Mouse (Mus musculus) right cerebral cortex, adult 2 months (tissue): Measurements from ENCODE around the gene Cfap45.

Experiments
- DNase-seq, 2 experiments: peaks; one replicate each; pipeline ENCODE4 v3.0.0; 2021 to 2022; ENCODE audit warnings: low spot score in 2 of 2

Cfap45 gene

DNA sequence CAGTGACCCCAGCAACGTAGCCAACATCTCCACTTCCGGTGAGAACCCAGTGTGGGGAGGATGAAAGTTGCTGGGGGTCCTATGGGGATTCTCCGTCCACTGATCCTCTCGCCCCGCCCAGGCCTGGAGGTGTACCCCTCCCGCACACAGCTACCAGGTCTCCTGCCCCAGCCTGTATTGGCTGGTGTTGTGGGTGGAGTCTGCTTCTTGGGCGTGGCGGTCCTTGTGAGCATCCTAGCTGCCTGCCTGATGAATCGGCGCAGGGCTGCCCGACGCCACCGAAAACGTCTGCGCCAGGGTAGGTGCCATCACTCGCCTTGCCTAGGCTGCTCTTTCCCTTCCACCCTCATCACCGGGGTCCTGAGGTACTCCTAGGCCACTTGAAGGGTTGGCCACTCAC lies 24.6 kb upstream of the Cfap45 start:
- DNase-seq = no peak

DNA sequence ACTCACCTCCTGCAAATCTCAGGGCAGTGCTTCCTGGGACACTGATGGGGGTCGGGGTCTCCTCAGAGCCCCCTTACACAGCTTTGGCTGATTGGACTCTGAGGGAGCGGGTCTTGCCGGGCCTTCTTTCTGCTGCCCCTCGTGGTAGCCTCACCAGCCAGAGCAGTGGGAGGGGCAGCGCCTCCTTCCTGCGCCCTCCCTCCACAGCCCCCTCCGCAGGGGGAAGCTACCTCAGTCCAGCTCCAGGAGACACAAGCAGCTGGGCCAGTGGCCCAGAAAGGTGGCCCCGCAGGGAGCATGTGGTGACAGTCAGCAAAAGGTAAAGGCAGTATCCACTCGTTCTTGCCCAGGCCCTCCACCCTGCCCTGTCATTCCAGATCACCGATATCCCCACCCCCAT lies 23.2 kb upstream of the Cfap45 start:
- no peak for DNase-seq

DNA sequence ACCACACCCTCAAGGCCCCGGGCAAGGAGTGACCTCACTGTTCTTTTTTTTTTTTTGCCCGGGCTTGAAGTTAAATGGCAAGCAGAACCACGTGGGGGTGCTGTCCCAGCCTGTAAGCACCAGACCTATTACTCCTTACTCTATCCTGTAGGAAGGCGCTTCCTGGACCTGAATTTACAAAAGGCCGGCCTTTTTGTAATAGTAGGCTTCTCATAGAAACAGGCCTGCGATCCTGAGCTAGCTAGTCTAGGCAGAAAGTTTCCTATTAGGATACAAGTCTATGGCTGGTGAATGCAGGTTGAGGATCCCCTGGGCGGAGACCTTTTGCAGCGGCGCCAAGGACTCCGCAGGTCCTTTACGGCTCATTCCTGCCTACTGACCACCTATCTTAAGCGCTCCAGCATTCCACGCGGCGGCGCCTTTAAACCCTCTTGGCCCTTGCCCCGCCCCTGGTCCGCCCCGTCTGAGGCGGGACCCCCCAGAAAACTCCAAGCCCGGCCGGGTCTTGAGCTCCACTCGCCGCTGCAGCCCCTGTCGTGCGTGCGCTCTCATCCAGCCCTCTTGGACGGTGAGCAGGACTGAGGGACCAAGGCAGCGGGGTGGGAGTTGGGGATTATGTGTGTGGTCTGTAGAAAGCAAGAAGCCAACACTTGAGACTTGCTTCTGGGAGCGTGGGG lies 20.7 kb upstream of the Cfap45 start, which contains the start of gene Tagln2:
Tagln2 (plus strand) TSS at position 283 of the 677 bp plus-strand sequence.
- no peak for DNase-seq

DNA sequence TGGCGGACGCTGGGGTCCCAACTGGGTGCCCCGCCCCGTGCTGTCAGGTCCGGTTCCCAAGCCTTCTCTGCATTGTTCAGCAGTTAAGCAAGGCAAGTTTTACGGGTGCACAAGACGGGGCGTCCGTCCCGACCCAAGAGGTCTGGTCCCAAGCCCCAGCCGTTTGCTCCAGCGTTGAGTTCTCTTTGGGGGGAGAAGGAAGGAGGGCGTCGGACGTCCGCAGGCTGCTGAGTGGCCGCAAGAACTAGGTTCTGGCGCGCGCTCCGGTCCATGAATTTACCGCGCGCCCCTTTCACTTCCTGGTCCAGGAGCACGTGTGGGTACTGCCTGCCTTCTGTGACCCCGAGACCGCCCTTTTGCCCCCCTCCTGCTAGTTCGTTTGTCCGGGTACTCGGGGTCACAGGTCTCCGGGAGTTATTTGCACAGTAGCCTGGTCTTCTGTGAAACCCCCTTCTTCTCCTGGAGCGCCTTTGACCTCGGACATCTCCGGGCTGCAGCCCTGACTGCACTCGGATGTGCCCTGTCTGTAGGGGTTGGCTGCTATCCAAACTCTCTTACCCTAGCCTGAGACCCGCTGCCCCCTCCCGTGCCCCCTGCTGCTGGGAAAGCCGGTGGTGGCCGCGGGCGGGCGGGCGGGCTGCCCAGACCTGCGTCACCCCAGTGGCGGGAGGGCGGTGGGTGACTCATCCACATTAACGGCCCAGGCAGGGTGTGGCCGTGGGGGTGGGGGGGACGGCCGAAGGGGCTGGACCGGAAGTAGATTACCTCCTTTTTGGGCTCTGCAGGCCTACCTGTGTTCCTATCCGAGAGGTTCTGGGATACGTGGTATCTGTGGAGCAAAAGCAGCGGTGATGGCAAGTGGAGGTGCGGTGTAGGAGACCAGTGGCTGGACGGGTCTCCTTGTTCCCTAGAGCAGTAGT lies 19.9 kb upstream of the Cfap45 start:
- no peak for DNase-seq

DNA sequence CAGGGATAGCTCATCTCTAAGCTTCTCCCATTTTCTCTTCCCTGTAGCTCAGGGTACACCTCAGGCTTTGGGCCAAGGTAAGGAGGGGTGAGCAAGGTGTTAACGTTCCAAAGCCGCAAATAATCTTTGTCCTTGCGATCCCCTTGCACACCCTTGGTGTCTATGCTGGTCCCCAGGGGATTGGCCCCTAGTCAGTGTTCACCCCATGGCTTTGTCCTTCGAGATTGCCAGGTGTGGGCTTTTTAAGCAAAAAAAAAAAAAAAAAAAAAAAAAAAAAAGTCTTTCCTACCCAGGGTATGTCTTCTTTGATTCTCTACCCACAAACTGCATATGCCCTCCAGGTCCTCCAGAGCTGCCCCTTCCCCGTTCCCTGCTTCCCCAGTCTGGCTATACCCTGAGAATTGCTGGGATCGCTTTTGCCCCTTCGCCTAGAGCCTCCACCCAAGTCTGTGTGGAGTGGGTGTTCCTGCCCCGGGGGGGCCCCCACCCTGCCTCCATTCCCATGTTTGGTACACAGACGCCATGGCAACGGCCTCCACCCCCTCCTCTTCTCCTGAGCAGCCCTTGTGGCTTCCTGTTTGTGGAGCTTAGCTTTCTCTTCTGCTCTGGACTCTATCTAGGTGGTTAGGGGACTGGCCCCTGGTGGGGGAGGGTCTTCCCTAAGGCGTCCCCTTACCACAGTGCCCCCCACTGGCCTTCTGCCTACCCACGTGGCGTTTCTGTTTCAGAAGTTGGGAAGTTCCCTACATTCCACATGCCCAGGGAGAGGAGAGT lies 19.0 kb upstream of the Cfap45 start:
- no peak for DNase-seq

DNA sequence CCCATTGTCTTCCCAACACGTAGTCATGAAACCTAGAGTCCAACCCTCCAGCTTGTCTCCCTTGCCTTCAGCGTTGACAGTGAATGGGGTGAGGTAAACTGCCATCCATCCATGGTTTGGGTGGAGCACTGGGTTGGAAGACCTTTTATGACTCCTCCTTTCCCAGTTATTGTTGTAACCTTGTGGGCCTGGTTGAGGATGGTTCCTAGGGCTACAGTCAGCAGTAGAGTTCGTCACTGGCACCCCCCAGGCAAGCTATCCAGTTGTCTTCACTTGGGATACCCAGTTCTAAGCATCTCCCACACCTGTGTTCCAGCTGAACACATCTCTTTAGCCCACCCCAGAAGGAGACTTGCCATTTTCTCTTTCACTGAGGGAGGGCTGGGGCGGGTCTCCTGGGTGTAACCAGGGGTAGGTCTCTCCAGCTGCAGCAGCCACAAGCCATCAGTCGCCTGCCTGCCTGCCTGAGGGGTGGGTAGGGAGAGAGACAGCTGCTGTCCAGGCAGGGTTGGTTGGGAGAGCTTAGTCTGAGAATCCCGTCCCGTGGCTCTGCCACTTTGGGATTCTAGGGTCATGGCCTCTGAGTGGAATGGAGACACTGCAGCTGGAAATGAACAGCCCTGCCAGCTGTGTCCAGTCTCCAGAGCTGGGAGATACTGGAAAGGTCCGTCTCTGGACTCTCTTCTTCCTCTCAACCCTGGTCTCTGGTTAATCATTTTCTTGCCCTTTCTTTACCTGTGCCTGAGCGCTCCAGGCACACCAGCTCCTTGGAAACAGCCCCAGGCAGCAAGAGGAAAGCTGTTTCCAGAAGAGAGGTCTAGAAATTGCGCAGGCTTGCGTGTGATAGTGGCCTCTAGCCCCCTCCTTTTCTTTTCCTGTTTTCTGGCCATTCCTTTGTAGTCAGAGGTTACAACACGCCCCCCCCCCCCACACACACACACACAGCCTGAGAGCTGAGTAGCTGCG lies 18.2 kb upstream of the Cfap45 start:
- DNase-seq = no peak

DNA sequence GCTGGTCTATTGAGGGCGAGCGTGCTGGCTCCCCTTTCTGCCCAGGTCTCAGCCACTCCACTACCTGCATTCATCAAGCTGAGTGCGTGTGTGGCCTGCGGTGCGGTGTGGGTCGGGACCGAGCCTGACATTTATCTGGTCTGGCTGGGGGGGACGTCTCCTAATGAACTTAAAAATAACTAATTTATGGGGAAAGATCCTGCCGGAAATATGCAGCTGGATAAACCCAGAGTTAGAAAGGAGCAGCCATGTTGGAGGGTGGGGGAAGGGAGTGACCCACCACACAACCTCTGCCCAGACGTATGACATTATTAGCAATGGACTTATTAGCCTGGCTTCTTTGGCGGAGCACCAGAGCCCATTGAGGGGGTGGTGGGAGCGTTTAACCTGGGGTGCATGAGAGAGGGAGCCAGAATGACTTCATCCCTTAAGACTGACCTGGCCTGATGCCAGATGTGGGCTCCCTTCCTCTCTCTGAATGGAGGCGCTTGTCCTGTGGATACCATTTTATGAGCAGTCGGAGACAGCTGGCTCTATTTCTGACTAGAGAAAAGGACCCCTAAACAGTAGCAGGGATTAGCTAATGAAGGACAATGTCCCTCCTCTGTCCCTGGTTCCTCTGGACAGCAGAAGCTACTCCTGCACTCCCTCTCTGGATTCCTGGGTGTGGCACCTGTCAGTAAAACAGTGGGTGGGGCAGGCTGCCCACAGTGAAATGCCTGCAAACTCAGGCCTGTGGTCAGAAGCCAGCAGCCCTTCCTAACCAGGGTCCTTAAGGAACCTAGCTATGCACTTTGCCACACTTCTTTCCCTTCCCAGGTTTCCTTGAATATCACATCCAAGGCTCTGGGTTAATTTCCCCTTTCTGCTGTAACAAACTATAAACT lies 17.2 kb upstream of the Cfap45 start:
- no peak for DNase-seq

DNA sequence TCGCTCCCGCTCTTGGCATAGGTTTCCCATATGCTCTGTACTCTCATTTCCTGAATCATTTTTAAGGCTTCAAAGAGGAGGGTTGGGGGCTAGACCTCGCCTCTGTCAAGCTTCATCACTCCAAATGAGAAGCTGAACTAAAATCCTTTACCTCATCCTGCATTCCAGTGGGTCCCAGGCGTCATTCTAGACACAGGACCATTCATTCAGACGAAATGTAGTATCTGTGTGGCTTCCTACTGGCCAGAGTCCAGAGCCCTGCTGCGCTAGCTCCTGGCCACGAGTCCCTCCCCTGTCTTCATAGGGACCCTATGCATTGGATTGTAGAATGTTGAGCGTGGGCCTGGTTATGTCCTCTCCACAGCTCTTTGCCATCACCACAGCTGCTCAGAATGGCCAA lies 15.8 kb upstream of the Cfap45 start:
- DNase-seq = no peak

DNA sequence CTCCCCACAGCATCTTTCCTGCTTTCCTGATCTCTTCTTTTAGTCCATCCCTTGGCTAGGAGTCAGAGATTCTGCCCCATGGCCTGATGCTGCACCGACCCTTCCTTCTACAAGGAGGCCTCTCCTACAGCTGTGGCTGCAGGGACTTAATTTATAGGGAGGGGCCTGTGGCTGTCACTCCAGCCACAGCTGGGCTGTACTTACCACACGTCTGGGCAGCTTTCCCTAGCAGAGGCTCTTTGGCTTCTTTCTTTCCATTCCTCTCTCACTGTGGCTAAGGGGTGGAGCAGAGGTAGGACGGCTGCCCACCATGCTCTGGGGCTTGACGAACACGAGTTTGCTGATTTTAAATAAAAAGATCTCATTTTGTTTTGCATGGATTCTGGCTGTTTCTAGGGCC lies 13.6 kb upstream of the Cfap45 start:
- no peak for DNase-seq

DNA sequence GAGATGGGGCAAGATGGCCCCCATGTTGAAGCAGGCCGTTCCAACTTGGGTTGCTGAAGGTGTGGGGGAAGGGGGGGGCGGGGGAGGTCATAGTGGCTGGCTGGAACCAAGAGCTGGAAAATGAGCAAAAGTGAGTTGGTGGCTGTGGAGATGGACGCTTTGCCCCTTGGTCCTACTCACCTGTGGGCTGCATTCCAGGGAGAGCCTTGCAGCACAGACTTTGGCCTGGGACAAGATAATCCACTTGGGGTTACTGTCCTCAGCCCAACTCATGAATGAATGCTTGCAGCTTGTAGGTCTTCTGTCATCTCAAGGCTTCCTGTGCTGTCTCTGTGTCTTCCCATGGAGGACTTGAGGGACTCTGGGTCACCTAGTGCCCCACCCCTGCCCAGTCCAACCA lies 12.9 kb upstream of the Cfap45 start:
- no peak for DNase-seq

DNA sequence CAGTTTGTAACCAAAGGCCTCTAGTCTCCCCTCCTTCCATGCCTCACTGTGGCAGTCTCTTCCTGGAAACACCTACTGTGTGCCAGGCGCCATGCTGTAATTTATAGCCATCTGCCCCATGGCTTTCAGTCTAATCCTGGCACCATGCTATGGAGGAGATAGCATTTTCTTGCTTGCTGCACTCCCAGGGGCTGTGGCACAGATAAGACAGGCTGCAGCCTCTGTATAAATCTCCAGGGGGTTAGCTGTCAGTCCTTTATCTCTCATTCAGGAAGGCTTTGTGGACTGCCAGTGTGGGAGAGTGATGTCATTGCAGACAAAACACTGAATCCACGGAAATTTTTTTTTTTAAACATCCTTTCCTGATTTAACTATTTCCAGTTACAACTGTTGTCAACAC lies 12.4 kb upstream of the Cfap45 start:
- no peak for DNase-seq

DNA sequence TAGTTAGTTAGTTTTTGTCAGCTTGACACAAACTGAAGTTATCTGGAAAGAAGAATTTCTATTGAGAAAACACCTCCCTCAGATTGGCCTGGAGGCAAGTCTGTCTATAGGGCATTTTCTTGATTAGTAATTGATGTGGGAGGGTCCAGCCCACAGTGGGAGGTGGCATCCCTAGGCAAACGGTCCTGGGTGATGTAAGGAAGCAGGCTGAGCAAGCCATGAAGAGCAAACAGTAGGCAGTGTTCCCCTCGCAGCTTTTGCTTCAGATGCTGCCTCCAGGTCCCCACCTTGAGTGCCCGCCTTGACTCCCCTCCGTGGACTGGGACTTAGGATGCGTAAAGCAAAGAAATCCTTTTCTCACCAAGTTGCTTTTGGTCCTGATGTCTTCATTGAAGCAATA lies 11.4 kb upstream of the Cfap45 start:
- DNase-seq = no peak

DNA sequence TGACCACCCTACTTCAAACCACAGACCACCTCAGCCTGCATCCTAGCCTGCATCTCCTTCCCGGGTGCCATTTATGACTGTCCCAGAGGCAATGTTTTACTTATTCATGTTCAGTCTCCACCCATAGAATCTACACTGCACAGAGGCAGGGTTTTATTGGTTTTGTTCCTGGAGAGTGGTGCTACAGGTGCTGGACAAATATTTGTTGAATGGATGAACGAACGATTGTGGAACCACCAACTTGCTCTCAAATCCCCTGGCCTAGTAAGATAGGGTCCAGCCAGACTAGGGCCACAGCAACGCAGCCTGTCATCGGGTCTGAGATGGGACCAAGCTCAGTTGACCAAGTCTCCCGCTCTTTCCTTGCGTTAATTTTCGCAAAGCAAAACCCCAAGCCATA lies 10.6 kb upstream of the Cfap45 start:
- no peak for DNase-seq

DNA sequence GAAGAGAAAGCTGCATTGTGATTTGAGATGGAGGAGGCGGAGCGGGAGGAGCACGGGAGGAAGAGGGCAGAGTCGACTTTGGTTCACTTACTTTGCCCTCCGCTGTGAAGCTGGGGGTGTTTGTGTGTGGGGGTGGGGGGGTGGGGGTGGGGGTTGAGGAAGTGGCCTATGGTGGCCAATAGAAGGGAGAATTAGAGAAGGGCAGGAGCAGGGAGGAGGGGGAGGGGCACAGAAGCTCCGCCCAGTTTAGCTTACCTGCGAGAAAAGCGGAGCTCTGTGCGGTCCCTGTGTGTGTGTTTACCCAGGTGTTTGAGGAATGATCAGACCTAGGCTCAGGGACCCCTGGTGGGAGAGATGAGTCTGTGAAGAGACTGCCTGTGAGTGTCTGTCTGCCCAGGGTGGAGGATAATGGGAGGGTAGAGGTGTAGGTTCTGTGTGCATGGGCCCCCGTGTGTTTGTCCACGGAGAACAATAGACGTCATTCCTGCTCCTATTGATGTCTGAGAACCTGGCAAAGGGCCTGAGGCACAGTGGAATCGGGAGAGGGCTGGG lies 10.1 kb upstream of the Cfap45 start:
- DNase-seq = no peak

DNA sequence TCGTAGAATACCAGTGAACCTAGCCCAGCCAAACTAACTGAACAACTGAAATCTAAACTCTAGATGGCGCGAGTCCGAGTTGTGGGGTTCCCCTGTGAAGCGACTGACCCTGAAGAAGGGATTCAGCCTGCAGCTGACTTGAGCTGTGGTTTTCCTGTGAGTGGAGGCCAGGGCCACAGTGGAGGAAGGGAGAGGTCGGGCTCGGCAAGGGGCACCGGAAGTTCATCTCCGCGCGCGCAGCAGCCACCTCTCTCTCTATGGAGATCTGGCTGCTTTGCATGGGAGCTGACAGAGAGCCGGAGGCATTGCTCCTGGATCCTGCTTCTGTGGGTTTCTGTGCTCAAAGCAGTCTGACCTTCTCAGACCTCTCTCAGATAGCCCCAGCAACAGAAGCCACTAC lies 7.6 kb upstream of the Cfap45 start:
- no peak for DNase-seq

DNA sequence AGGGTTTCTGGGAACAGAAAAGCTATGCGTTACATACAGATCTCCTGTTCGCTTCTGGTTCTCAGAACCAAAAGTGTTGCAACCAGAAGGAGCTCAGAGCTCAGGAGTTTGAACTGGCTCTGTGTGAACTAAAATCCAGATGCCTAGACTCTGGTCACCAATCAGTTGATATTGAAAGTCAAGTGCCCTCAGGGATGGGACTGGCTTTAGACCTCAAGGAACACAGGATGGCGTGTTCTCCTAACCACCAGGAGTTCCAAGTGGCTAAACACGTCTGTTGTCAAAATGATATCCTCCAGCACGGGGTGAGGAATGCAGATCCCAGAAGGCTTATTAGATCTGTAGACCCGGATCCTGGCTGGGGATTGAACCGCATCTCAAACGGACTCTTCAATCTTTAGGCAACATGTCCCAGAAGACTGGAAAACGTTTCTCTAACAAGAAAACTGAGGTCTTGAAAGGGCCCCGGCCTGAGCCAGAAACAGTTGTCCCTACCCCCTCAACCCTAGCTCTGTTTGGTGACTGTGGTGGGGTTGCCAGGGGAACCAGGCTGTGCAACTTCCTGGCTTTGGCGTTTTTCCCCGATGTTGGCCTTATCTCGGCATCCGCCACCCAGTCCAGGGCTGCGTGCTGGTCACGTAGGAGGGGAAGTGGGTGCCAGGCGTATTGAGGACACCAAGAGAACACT lies 6.9 kb upstream of the Cfap45 start:
- DNase-seq = no peak

DNA sequence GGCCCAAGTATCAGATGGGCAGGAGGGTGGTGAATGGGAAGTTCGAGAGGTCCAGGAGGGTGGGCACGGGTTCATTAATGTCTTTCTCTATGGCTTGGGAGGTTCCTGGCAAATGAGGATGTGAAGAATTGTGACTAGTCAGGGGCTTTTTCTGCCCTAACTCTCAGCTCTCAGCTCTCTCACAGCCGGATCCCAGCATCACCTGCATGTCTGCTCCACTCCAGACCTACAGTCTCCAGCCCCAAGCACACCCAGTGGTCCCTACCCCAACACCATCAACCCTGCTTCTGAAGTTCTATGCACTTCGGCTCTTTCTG lies 6.4 kb upstream of the Cfap45 start:
- DNase-seq = no peak

DNA sequence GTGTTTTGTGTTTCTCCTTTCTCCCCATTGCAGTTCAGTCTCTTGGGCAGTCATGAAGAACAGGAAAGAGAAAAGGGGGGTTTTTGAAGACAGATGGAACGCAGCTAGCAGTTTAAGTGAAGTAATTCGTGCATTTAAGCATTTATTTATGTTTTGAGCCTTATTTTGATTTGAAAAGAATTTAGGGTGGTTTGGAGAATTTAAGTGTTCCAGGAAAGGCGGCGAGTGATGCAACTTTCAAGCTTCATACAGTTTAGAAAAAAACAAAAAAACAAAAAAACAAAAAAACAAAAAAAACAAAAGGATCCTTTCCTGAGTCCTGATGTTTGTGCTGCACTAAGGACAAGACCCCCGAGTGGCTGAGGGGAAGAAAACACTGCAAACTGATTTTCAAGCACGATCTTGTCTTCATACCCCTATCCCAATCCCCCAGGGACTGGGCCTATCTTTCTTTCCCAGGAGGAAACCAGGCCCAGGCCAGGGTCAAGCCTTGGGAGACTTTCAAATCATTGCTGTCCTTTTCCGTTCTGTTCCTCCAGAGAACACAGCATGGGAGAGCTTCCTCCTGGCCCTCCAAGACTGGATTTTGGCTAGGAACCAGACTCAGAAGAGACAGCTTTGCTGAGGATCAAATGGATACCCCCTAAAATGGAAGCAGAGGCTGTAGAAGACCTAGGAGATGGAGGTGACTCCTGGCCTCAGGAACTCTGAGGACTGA lies 5.9 kb upstream of the Cfap45 start:
- no peak for DNase-seq

DNA sequence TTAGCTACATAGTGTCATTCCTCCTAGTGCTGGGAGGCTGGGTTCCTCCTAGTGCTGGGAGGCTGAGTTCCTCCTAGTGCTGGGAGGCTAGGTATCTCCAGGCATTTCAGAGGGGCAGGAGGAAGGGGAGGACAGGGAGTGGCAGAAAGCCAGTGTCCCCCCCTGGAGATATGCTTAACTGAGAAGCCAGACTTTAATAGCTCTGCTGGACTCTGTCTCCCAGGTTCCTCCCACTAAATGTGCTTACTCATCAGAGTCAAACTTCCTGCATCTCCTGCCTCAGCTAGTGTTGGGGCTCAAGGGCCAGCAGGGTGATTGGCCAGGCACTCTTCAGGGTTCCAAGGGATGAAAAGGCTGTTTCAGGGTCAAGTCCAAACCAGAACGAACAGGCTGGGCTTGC lies 5.2 kb upstream of the Cfap45 start:
- DNase-seq = no peak
